Mouse (Mus musculus): ENCODE measurements at regions not wholly inside any gene's neighbourhood (a gene's known extent, or its start where the extent isn't known, plus 50 kb on each side); places are given as distances from the start of the nearest gene placed in this dataset.
"Not testable (repeated sequence)": the region's sequence is repeated elsewhere in the genome, so short reads cannot be mapped to it uniquely, and the experiment has no call there.

GRCm38 (mm10) chr6:144901825-144902224, 120.0 kb upstream of the Sox5 start:
- H3K27ac ChIP-seq (ENCODE audit: insufficient read depth, low read length): no peak overlapping the region
- H3K4me1 ChIP-seq (ENCODE audit: control insufficient read depth, insufficient read depth, low read length): no peaks in the 10 kb centered on the region
- DNase-seq: no peak
- H3K27me3 ChIP-seq (ENCODE audit: control insufficient read depth, insufficient read depth, low read length): no peaks in the 10 kb centered on the region
- no peak for TF ChIP-seq POLR2A (IDR thresholded peaks at IDR 0.05; ENCODE audit: borderline replicate concordance, insufficient read depth, low read length)
- no peak for TF ChIP-seq CTCF (IDR thresholded peaks at IDR 0.05; ENCODE audit: borderline replicate concordance, insufficient read depth, low read depth, low read length)
- no peak overlapping the region for H3K4me3 ChIP-seq (replicated peaks; ENCODE audit: insufficient read depth, low read depth, low read length)
- 80% methylated on average over 9 of the region's 9 CpGs for WGBS

GRCm38 (mm10) chr6:144900858-144901257, 119.1 kb upstream of the Sox5 start:
- not testable (repeated sequence) for DNase-seq; H3K4me1 ChIP-seq (ENCODE audit: control insufficient read depth, insufficient read depth, low read length); H3K27ac ChIP-seq (ENCODE audit: insufficient read depth, low read length); H3K27me3 ChIP-seq (ENCODE audit: control insufficient read depth, insufficient read depth, low read length); H3K4me3 ChIP-seq (replicated peaks; ENCODE audit: insufficient read depth, low read depth, low read length)
- 92% methylated on average over 7 of the region's 7 CpGs for WGBS

DNA sequence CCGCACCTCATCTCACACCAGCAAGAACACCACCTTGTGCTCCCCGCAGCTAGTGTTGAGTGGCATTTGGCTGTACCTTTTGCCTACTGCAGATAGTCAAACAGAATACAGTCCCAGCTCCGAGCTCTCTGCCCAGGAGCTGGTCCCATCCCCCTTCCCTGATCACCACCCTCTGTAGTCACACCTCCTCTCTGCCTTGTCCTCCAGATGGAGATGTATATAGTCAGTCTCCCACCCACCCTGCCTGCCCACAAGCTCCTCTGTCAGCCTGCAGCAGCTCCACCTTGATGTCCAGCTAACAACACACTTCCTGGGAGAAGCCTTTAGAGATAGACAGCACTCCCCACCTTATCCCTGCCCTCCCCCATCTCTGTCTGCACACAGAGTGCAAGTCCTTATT, 115.7 kb upstream of the Sox5 start:
- TF ChIP-seq CTCF (IDR thresholded peaks at IDR 0.05; ENCODE audit: borderline replicate concordance, insufficient read depth, low read depth, low read length) (no peak), POLR2A (IDR thresholded peaks at IDR 0.05; ENCODE audit: borderline replicate concordance, insufficient read depth, low read length) (no peak)
- no peak for DNase-seq
- no peaks in the 10 kb centered on the region for H3K4me1 ChIP-seq (ENCODE audit: control insufficient read depth, insufficient read depth, low read length)
- WGBS: 76% methylated on average over 3 of the region's 3 CpGs
- H3K27me3 ChIP-seq (ENCODE audit: control insufficient read depth, insufficient read depth, low read length): no peaks in the 10 kb centered on the region
- no peak overlapping the region for H3K27ac ChIP-seq (ENCODE audit: insufficient read depth, low read length)
- H3K4me3 ChIP-seq (replicated peaks; ENCODE audit: insufficient read depth, low read depth, low read length): no peak overlapping the region

DNA sequence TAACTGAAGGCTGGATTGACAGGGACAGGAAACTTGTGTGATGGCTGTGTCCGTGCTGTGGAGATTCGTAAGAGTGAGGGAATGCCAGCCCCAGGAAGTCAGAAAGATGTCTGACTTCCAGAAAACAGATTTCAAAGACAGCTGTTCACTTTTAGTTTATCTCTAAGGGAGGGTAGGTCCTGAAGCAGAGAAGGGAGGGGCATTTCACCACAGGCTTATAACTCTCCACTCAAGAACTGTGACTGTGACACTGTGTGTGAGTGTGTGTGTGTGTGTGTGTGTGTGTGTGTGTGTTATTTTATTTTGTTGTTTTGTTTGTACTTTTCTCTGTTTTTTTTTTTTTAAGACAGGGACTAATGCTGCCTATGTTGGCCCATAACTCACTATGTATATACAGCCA, 109.1 kb upstream of the Sox5 start:
- Histone ChIP-seq H3K27me3 (ENCODE audit: control insufficient read depth, insufficient read depth, low read length) (no peaks in the 10 kb centered on the region), H3K27ac (ENCODE audit: insufficient read depth, low read length) (no peak overlapping the region), H3K4me3 (replicated peaks; ENCODE audit: insufficient read depth, low read depth, low read length) (no peak overlapping the region), H3K4me1 (ENCODE audit: control insufficient read depth, insufficient read depth, low read length) (no peaks in the 10 kb centered on the region)
- TF ChIP-seq POLR2A (IDR thresholded peaks at IDR 0.05; ENCODE audit: borderline replicate concordance, insufficient read depth, low read length) (no peak), CTCF (IDR thresholded peaks at IDR 0.05; ENCODE audit: borderline replicate concordance, insufficient read depth, low read depth, low read length) (no peak)
- DNase-seq: no peak
- 24% methylated on average over 2 of the region's 2 CpGs for WGBS

DNA sequence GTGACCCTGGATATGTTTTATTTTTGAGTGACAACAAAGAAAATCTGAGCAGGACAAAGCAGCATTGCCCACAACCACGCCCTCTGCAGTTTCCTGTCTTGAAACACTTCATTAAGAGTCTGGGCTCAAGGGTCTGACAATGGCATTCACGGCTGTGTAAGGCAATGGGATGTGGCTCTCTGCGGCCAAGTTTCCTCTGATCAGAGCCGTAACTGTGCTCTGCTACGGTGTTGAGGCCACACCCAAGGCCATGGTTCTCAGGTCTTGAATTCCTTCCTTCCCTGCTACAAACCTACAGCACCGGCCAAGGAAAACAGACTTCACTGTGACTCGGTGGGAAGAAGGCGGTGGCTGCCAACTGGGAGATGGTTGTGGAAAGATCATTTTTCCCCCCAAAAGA, 108.4 kb upstream of the Sox5 start:
- WGBS: 60% methylated on average over 8 of the region's 8 CpGs
- no peak for DNase-seq
- no peaks in the 10 kb centered on the region for H3K4me1 ChIP-seq (ENCODE audit: control insufficient read depth, insufficient read depth, low read length)
- H3K4me3 ChIP-seq (replicated peaks; ENCODE audit: insufficient read depth, low read depth, low read length): no peak overlapping the region
- H3K27me3 ChIP-seq (ENCODE audit: control insufficient read depth, insufficient read depth, low read length): no peaks in the 10 kb centered on the region
- H3K27ac ChIP-seq (ENCODE audit: insufficient read depth, low read length): no peak overlapping the region
- TF ChIP-seq POLR2A (IDR thresholded peaks at IDR 0.05; ENCODE audit: borderline replicate concordance, insufficient read depth, low read length): no peak
- TF ChIP-seq CTCF (IDR thresholded peaks at IDR 0.05; ENCODE audit: borderline replicate concordance, insufficient read depth, low read depth, low read length): no peak

DNA sequence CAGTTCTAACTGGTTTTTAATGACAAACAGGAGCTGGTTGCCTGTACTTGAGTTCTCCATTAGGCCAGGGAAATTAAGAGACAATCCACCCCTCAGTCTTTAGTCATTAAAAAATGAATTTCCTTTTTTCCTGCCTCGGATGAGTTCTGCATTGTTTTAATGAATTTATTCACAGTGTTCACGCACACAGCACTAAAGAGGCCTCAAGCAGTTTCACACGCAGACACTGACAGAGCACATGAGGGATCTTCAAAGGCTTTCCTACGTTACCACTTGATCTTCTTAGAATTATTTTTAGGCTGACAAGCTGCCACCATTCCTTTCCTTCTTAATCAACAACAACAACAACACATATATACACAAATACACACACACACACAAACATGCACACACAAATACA, 101.3 kb upstream of the Sox5 start:
- no peaks in the 10 kb centered on the region for H3K4me1 ChIP-seq (ENCODE audit: control insufficient read depth, insufficient read depth, low read length)
- H3K27ac ChIP-seq (ENCODE audit: insufficient read depth, low read length): no peak overlapping the region
- DNase-seq: no peak
- TF ChIP-seq POLR2A (IDR thresholded peaks at IDR 0.05; ENCODE audit: borderline replicate concordance, insufficient read depth, low read length) (no peak), CTCF (IDR thresholded peaks at IDR 0.05; ENCODE audit: borderline replicate concordance, insufficient read depth, low read depth, low read length) (no peak)
- H3K4me3 ChIP-seq (replicated peaks; ENCODE audit: insufficient read depth, low read depth, low read length): no peak overlapping the region
- WGBS: 67% methylated on average over 4 of the region's 4 CpGs
- H3K27me3 ChIP-seq (ENCODE audit: control insufficient read depth, insufficient read depth, low read length): no peaks in the 10 kb centered on the region

GRCm38 (mm10) chr6:144880098-144880497, 98.3 kb upstream of the Sox5 start:
- WGBS: 83% methylated on average over 10 of the region's 10 CpGs
- no peak for DNase-seq
- H3K27ac ChIP-seq (ENCODE audit: insufficient read depth, low read length): no peak overlapping the region

DNA sequence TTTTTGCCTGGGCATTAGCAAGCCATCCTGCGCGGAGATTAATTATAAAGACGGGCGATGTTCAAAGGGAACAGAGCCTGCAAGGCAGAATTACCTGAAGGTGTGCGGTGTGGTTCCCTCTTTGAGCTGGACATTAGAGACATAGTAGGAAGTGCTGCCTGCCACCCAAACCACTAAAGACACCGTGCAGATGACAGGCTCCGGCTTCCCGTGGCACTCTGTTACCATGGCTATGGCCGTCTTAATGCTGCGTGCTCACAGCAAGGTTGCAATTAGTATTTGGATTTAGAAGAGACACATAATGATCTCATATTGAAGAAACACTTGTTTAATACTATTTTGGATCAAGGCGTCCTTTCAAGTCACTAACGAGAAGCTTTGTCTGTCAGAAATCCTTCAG, 95.0 kb upstream of the Sox5 start:
- Histone ChIP-seq H3K27me3 (ENCODE audit: control insufficient read depth, insufficient read depth, low read length) (no peaks in the 10 kb centered on the region), H3K27ac (ENCODE audit: insufficient read depth, low read length) (no peak overlapping the region), H3K4me3 (replicated peaks; ENCODE audit: insufficient read depth, low read depth, low read length) (no peak overlapping the region), H3K4me1 (ENCODE audit: control insufficient read depth, insufficient read depth, low read length) (no peaks in the 10 kb centered on the region)
- TF ChIP-seq CTCF (IDR thresholded peaks at IDR 0.05; ENCODE audit: borderline replicate concordance, insufficient read depth, low read depth, low read length) (no peak), POLR2A (IDR thresholded peaks at IDR 0.05; ENCODE audit: borderline replicate concordance, insufficient read depth, low read length) (no peak)
- DNase-seq: no peak
- 54% methylated on average over 12 of the region's 12 CpGs for WGBS

More at GRCm38 (mm10) chr6:144880098-144880497, 98.3 kb upstream of the Sox5 start:
- no peak for TF ChIP-seq CTCF (IDR thresholded peaks at IDR 0.05; ENCODE audit: borderline replicate concordance, insufficient read depth, low read depth, low read length)
- TF ChIP-seq POLR2A (IDR thresholded peaks at IDR 0.05; ENCODE audit: borderline replicate concordance, insufficient read depth, low read length): no peak
- no peak overlapping the region for H3K4me3 ChIP-seq (replicated peaks; ENCODE audit: insufficient read depth, low read depth, low read length)
- no peaks in the 10 kb centered on the region for H3K27me3 ChIP-seq (ENCODE audit: control insufficient read depth, insufficient read depth, low read length)
- no peaks in the 10 kb centered on the region for H3K4me1 ChIP-seq (ENCODE audit: control insufficient read depth, insufficient read depth, low read length)

DNA sequence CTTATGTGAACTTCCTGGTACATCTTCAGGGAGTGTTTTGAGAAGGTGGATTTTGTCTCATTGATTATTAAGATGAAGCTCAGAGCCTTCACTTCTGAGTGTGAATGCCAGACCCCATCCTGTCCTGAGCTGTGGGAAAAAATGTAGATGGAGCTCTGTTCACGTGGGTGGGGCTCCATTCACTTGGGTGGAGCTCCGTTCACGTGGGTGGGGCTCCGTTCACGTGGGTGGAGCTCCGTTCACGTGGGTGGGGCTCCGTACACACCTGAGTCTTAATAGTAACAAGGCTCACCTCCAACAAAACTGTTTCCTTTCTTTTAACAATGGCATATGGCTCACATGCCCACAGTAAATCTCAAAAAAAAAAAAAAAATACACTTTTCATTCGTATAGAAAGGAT, 94.1 kb upstream of the Sox5 start:
- Histone ChIP-seq H3K27me3 (ENCODE audit: control insufficient read depth, insufficient read depth, low read length) (no peaks in the 10 kb centered on the region), H3K4me3 (replicated peaks; ENCODE audit: insufficient read depth, low read depth, low read length) (no peak overlapping the region), H3K27ac (ENCODE audit: insufficient read depth, low read length) (no peak overlapping the region), H3K4me1 (ENCODE audit: control insufficient read depth, insufficient read depth, low read length) (no peaks in the 10 kb centered on the region)
- no peak for DNase-seq
- 66% methylated on average over 9 of the region's 9 CpGs for WGBS
- TF ChIP-seq CTCF (IDR thresholded peaks at IDR 0.05; ENCODE audit: borderline replicate concordance, insufficient read depth, low read depth, low read length) (no peak), POLR2A (IDR thresholded peaks at IDR 0.05; ENCODE audit: borderline replicate concordance, insufficient read depth, low read length) (no peak)
